Mouse (Mus musculus) left cerebral cortex, postnatal 10 days (tissue): Measurements from ENCODE around the gene Rasa4. TPM values are rescaled to one million over a fixed set of nuclear protein-coding genes. Genes with fewer than 3 reads are reported as not detected.
"Not testable (repeated sequence)": the region's sequence is repeated elsewhere in the genome, so short reads cannot be mapped to it uniquely, and the experiment has no call there.

Source experiments
- DNase-seq, 2 experiments: peaks; one replicate each; pipeline ENCODE4 v3.0.0; 2021 to 2022; ENCODE audit warnings: low spot score in 2 of 2, mixed read lengths in 1 of 2; ENCODE audit errors: extremely low spot score in 1 of 2
- intact Hi-C: fragments of 180-260 bp; cut with DNase I; formaldehyde crosslinking; loops from one replicate; pipeline ENCODE4 v1.15.1; 2025
- total RNA-seq, 2 experiments: library from RNA; stranded (reverse); gene quantifications; 2 replicates each; pipeline ENCODE4 v1.2.3; 2021

Rasa4 gene
- 1 to 10 TPM; 6.8 to 7.9 TPM for total RNA-seq

DNA sequence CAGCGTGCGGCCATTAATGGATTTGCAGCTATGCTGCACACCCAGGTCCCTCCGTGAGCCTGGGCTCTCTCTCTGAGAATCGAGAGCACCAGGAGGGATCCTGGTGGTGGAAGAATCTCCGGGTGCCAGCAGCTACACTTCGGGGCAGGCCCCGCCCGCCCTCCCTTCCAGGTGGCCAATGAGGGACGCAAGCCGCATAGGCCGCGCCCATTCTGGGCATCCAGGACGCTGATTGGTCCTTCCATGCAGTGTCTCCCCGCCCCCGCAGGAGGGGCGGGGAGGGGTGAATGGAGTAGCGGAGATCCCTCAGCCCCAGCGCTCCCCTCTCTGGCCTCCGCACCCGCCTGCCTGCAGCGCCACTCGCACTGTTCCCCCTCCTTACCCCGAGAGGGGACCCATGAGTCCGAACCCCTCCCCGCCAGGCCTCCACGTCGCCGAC is at the start of gene Rasa4:
Gene Rasa4 (plus strand): TSS at position 248 of the 439 bp plus-strand sequence.
- intact Hi-C loops, result no loop called here
- DNase-seq, result peak; percentile 91 to 96

GRCm38 (mm10) chr5:136034868-136035267 is 48.8 kb upstream of the Rasa4 start:
- intact Hi-C loops, result no loop called here
- DNase-seq, result no peak

DNA sequence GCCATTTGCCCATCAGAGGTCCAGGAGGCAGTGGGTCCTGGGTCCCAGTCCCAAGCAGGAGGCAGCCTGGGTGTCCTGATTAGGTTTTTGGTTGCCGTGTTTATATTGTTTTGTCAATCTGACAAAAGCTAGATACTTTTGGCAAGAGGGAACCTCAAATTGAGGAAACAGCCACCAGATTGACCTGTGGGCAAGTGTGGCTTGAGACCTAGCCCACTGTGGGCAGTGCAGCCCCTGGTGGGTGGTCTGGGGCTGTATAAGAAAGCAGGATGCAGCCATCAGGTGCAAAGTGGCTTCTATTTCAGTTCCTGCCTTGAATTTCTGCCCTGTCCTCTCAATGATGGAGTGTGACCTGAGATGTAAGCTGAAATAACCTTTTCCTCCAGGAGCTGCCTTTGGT is 48.4 kb upstream of the Rasa4 start:
- no peak for DNase-seq
- intact Hi-C loops, result no loop called here

GRCm38 (mm10) chr5:136036667-136037066 is 47.0 kb upstream of the Rasa4 start:
- intact Hi-C loops, result no loop called here

DNA sequence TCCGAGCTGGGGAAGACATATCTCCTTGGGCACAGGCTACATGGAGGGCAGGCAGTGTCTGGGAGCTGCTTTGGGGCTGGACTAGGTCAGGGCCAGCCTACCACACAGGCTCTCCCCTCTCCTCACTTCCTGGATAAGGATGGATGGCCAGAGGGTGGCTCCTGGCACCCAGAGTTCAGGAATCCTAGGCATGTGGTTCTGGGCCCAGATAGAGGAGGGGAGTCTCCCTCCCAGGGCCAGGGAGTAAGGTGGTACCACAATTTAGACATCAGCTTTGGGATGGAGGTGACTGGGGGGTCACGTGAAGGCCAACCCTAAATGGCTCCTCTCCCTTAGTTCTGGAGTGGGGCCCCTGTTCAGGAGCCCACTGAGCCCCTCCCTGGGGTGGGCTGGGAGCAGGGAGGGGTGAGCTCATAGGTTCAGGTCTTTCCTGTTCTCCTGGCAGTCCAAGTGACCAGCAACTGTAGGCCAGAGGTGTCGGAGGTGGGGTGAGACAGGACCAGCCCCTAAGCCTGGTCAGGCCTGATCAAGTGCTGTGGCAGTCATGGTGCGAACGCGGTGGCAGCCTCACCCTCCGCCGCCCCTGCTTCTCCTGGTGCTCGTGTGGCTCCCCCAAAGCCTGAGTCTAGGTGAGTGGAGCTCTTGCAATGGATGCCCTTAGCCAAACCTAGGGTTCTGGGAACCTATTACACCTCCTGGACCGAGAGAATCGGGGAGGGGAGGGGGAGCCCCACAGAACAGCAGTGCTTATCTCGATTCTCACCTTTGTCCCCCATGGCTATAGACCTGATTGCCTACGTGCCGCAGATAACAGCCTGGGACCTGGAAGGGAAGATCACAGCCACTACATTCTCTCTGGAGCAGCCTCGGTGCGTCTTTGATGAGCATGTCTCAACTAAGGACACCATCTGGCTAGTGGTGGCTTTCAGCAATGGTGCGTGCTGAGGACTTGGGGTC is 45.2 kb upstream of the Rasa4 start, which contains the start of gene Upk3b:
Gene Upk3b (plus strand): TSS at position 239 of the 957 bp plus-strand sequence.
- intact Hi-C loops, result no loop called here
- DNase-seq, result no peak

More at GRCm38 (mm10) chr5:136036667-136037066, 47.0 kb upstream of the Rasa4 start:
- DNase-seq, result no peak

GRCm38 (mm10) chr5:136040210-136040609 is 43.5 kb upstream of the Rasa4 start:
- DNase-seq, result no peak
- intact Hi-C loops, result no loop called here

DNA sequence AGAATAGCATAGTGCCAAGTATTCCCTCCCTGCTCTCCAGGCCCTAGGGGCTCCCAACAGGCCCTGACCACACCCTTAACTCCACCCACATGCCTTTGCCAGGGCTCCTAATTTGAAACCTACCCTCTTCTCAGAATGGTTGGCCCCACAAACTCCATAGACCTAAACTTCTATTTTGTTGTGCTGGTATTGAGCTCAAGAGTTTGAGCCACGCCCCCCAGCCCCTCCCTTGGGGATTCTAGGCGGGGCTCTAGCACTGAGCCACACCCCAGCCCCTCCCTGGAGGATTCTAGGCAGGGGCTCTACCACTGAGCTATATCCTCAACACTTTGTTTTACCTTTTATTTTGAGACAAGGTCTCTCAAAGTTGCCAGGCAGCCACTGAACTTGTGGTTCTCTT is 42.5 kb upstream of the Rasa4 start:
- intact Hi-C loops, result no loop called here
- no peak for DNase-seq

- intact Hi-C loops, result no loop called here
These were observed 42.0 kb upstream of the Rasa4 start for GRCm38 (mm10) chr5:136041666-136042065.

DNA sequence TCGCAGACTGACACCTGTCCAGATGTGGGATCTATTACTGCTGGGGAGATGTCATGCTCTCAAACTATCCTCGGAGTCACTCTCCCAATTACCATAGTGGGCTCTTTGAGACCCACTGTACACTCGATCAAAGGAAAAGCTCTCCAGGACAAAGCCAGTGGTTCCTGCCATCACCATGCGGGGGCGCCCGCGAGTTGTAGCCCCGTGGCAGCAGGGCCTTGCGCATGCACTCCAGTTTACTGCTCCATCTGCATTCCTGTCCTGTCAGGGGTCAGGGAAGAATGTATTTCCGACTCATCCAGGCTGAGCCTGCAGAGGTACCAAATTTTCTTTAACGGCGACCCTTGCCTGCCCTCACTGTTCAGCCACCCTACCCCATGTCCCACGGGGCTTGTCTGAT is 38.9 kb upstream of the Rasa4 start:
- intact Hi-C loops, result no loop called here
- DNase-seq, result no peak

More at GRCm38 (mm10) chr5:136041666-136042065, 42.0 kb upstream of the Rasa4 start:
- no peak for DNase-seq

GRCm38 (mm10) chr5:136045408-136045807 is 38.3 kb upstream of the Rasa4 start:
- no peak for DNase-seq
- intact Hi-C loops, result no loop called here

- peak; percentile 71 to 85 for DNase-seq
- intact Hi-C loops, result no loop called here
These were observed 37.7 kb upstream of the Rasa4 start for GRCm38 (mm10) chr5:136045987-136046386.

DNA sequence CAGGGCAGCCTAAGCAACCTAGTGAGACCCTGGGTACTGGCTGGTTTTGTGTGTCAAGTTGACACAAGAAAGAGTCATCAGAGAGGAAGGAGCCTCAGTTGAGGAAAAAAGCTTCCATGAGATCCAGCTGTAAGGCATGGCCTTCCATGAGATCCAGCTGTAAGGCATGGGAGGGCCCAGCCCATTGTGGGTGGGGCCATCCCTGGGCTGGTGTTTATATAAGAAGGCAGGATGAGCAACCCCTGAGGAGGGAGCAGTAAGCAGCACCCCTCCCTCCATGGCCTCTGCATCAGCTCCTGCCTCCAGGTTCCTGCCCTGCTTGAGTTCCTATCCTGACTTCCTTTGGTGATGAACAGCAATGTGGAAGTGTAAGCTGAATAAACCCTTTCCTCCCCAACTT is 35.2 kb upstream of the Rasa4 start:
- DNase-seq, intact Hi-C loops: not testable (repeated sequence)

DNA sequence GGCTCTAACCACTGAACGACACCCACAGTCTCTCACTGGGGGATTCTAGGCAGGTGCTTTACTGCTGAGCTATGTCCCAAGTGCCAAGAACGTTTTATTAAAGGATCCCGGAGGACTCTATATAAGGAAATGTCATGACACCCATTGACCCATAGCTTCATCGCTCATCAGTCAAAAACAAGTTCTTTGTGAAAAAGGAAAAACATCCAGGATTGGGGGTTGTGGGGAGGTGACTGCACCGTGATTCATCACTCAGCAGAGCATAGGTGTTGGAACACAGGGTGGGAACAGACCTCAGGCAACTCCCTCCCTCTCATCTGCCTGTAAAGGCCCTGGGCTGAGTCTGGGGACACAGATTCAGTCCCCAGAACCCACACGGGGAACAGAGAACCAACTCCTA is 33.8 kb upstream of the Rasa4 start:
- DNase-seq, result no peak
- intact Hi-C loops, result loop anchor here (10.0 kb wide), 1 partner anchor 155 kb away; no protein-coding TSS in a partner anchor

DNA sequence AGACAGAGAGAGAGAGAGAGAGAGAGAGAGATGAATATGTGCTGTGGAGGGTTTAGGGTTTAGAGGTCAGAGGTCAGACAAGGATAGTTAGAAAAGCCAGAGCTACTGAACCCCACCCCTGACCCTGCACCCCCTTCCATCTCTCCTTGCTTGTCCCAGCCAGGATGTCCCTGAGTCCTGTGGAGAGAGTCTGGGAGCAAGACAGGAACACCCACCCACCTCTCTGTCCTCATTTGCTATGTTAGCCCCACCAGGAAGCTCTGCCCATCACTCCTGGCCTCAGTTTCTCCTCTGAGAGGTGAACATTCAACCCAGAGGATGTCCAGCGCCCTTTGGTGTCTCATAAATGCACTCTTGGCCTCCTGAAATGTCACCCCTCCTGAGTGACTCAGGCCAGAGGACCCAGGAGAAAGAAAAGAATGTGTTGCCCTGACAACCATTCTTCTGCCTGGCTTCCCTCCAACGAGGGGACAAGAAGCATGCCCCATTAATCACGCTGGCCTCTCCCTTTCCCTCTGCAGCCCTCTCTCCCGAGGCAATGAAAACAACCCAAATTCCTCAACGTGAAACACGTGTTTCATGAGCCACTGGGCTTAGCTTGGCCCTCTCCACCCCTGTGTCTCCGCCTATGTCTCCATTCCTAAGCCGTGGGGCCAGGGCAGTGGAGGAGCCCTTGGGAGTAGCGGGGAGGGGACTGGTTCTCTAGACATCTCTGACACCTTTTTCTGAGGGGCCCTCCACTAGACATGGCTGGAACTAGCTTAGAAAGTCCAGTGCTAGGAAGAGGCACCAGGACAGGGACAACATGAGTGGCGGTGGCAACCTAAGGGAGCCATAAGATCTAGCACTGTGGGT is 32.3 kb upstream of the Rasa4 start:
- intact Hi-C loops, result loop anchor here (10.0 kb wide), 1 partner anchor 157 kb away; no protein-coding TSS in a partner anchor
- no peak for DNase-seq

GRCm38 (mm10) chr5:136052861-136053655 is 30.7 kb upstream of the Rasa4 start:
- no peak for DNase-seq
- intact Hi-C loops, result loop anchor here (10.0 kb wide), 1 partner anchor 158 kb away; no protein-coding TSS in a partner anchor

GRCm38 (mm10) chr5:136054301-136055077 is 29.2 kb upstream of the Rasa4 start, which contains the start of gene Upk3bl:
Gene Upk3bl, plus strand, starts transcription at chr5:136054492.
- intact Hi-C loops, result loop anchor here (10.0 kb wide), 1 partner anchor 160 kb away; no protein-coding TSS in a partner anchor
- DNase-seq, result no peak

- no peak for DNase-seq
- intact Hi-C loops, result loop anchor here (10.0 kb wide), 1 partner anchor 161 kb away; no protein-coding TSS in a partner anchor
These were observed 27.7 kb upstream of the Rasa4 start for GRCm38 (mm10) chr5:136056062-136056461.
